Mouse (Mus musculus) heart, adult 18-20 months (tissue): ENCODE results near the gene Lancl3. TPM values are rescaled to one million over a fixed set of nuclear protein-coding genes. Genes with fewer than 3 reads are reported as not detected.

Experiments
- DNase-seq, 2 experiments: peaks; one replicate each; pipeline ENCODE4 v3.0.0; 2021 to 2022; ENCODE audit warnings: mixed read lengths in 1 of 2
- long read RNA-seq, 2 experiments: library from polyadenylated mRNA; stranded (forward); transcript quantifications; one replicate each; pipeline ENCODE4 v2.0.0; 2021
- total RNA-seq, 2 experiments: library from RNA; stranded (reverse); gene quantifications; 2 replicates each; pipeline ENCODE4 v1.2.3; 2021

Gene Lancl3
- total RNA-seq, result 1 to 10 TPM; 5.6 to 7.5 TPM
- long read RNA-seq, experiment 1, partial matches to known transcripts, result 0 of 2 reads
- long read RNA-seq, experiment 1, other reads (novel, unspliced or antisense), result 0 of 2 reads
- long read RNA-seq, experiment 2, result 0 reads

- DNase-seq, result peak; percentile 39 to 58
Measured at GRCm38 (mm10) chrX:9199761-9200371, at the start of gene Lancl3. Gene Lancl3, plus strand, starts transcription at chrX:9199902.

- no peak for DNase-seq
Measured at GRCm38 (mm10) chrX:9179011-9179410, 20.7 kb upstream of the Lancl3 start.

GRCm38 (mm10) chrX:9181570-9181969, 18.1 kb upstream of the Lancl3 start:
- no peak for DNase-seq

GRCm38 (mm10) chrX:9200380-9200917, 747 bp downstream of the Lancl3 start:
- DNase-seq, result peak; percentile 47 to 55

- no peak for DNase-seq
Measured at GRCm38 (mm10) chrX:9201954-9202353, 2.3 kb downstream of the Lancl3 start.

- peak; percentile 54 to 78 for DNase-seq
Measured at GRCm38 (mm10) chrX:9202781-9203405, 3.2 kb downstream of the Lancl3 start.

- DNase-seq, result peak in 1 of 2 experiments; percentile 64
Measured at GRCm38 (mm10) chrX:9205121-9205520, 5.4 kb downstream of the Lancl3 start.

GRCm38 (mm10) chrX:9216244-9216643, 16.5 kb downstream of the Lancl3 start:
- DNase-seq, result no peak

GRCm38 (mm10) chrX:9219570-9219969, 19.9 kb downstream of the Lancl3 start:
- peak in 1 of 2 experiments; percentile 17 for DNase-seq

- DNase-seq, result peak; percentile 35 to 49
Measured at GRCm38 (mm10) chrX:9221206-9221605, 21.5 kb downstream of the Lancl3 start.

GRCm38 (mm10) chrX:9221736-9222135, 22.0 kb downstream of the Lancl3 start:
- no peak for DNase-seq

- DNase-seq, result peak; percentile 50 to 55
Measured at GRCm38 (mm10) chrX:9222412-9223221, 22.9 kb downstream of the Lancl3 start.

- no peak for DNase-seq
Measured at GRCm38 (mm10) chrX:9227105-9227504, 27.4 kb downstream of the Lancl3 start.

GRCm38 (mm10) chrX:9240737-9241591, 41.3 kb downstream of the Lancl3 start:
- DNase-seq, result no peak

- no peak for DNase-seq
Measured at GRCm38 (mm10) chrX:9243381-9243864, 43.7 kb downstream of the Lancl3 start.

- DNase-seq, result no peak
Measured at GRCm38 (mm10) chrX:9244603-9245336, 45.1 kb downstream of the Lancl3 start.

GRCm38 (mm10) chrX:9248911-9249310, 49.2 kb downstream of the Lancl3 start:
- DNase-seq, result no peak

GRCm38 (mm10) chrX:9253990-9254389, 54.3 kb downstream of the Lancl3 start:
- no peak for DNase-seq

- no peak for DNase-seq
Measured at GRCm38 (mm10) chrX:9254901-9255300, 55.2 kb downstream of the Lancl3 start.

- no peak for DNase-seq
Measured at GRCm38 (mm10) chrX:9256766-9257165, 57.1 kb downstream of the Lancl3 start, which contains the start of gene Gm14862. Gene Gm14862, minus strand, starts transcription at chrX:9256899.

GRCm38 (mm10) chrX:9257831-9258230, 58.1 kb downstream of the Lancl3 start:
- no peak for DNase-seq
